Mouse (Mus musculus): ENCODE measurements around the gene Adarb1.

Adarb1 gene

GRCm38 (mm10) chr10:77258704-77259621, 159.1 kb downstream of the Adarb1 start, which contains the start of gene Pofut2:
Gene Pofut2, plus strand, starts transcription at chr10:77259218.
- DNase-seq: peak; percentile 93 to 97

DNA sequence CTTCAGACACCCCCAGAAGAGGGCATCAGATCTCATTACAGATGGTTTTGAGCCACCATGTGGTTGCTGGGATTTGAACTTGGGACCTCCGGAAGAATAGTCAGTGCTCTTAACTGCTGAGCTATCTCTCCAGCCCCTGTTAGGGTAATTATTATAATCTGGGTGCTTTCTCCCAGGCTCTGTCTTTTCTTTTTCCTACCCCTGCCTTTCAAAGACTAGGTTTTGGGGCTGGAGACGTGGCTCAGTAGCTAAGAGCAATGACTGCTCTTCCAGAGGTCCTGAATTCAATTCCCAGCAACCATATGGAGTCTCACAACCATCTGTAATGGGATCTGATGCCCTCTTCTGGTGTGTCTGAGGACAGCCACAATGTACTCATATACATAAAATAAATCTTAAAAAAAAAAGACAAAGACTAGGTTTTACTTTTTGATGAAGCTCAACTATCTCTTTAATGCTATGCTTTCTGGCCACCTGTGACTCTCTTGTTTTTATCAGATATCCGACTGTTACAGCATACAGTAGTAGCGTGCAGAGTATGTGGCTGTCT, 160.0 kb downstream of the Adarb1 start:
- no peak for DNase-seq

- no peak for DNase-seq
Measured at GRCm38 (mm10) chr10:77255676-77256075, 162.4 kb downstream of the Adarb1 start.

- no peak for DNase-seq
Measured at GRCm38 (mm10) chr10:77255231-77255630, 162.8 kb downstream of the Adarb1 start.

DNA sequence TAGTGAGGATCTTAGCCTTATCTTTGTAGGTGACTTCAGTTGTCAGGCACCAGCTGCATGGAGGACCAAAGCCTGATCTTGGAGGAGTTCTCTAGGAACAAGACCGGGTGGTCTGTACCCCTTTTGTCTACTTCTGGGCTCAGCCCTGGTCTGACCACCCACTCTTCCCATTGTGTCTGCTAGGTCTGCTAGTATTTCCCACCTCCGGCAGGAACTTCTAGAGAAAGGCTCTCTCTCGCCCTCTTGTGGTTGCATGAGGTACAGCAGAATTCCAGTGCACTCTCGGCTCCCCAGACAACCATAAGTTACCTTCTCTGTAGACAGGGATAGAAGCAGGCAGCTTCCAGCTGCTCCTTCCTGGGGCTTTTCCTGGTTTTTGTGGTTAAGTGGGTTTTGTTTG, 165.3 kb downstream of the Adarb1 start:
- DNase-seq: peak; percentile 82 to 87

DNA sequence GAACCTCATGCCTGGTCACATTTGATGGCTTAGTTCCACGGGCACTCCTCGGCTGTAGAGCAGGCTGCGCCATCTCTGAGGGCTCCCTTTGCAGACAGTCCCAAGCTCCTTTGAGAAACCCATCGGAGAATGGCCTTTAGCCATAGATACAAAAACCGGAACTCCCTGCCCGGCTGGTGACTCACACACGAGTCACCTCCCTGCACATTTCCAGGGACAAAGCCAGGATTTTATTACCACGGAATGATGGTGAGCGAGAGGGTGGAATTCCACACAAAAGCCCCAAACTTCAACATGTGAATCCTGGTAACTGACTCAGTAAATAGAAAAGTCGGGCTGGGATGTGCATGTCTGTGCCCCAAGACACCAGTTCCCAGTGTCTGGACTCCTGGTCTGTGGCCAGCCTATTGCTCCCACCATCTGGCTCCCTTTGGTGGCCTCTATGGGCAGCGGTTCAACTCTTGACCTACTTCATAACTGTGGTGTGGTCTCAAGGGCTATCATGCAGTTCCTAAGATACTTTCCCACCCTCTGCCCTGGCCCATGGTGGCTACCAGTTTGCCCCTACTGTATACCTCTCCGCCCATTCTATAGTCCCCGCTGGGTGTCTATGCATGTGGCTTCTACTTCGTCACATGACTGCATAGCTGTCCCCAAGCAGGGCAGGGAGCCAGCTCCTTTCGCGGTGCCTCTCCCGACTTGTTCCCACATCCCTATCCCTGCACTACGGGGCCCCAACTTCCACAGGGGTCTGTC, 166.1 kb downstream of the Adarb1 start:
- DNase-seq: peak; percentile 55 to 67

- peak; percentile 52 to 56 for DNase-seq
Measured at GRCm38 (mm10) chr10:77251223-77251783, 166.8 kb downstream of the Adarb1 start.

DNA sequence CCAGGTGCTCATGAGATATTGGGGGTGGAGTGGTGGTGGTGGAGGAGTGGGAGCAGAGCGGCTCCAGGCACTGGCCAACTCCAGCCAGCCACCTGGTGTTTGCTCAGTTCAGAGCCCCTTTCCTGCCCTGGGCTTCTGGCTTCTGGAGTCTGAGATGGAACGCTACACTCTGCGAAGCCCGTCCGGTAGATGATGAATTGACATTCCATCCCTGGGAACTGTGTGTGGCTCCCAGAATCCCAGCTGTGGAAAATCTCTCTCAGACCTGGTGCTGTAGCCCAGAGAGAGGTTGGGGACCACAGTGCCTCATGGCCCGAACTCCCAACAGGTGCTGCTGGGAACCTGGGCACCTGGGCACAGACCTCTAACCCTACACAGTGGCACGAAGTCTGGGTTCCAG, 170.4 kb downstream of the Adarb1 start:
- no peak for DNase-seq

DNA sequence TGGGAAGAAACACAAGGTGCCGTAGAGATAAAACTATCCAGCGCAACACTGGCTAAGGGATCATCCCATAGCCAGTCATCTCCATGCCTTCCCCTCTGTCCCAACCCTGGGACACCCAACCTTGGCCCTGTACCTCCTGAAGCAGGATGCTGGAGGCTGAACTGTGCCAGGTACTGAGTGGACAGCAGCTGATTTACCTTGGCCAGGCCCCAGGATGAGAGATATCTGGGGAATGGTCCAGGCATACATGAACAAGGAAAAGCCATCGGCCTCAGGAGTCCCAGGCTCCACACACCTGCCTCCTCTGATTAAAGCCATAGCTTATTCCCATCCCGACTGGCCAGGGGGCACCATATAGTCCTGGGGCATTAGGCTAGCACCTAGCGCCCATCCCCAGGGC, 171.0 kb downstream of the Adarb1 start:
- no peak for DNase-seq

DNA sequence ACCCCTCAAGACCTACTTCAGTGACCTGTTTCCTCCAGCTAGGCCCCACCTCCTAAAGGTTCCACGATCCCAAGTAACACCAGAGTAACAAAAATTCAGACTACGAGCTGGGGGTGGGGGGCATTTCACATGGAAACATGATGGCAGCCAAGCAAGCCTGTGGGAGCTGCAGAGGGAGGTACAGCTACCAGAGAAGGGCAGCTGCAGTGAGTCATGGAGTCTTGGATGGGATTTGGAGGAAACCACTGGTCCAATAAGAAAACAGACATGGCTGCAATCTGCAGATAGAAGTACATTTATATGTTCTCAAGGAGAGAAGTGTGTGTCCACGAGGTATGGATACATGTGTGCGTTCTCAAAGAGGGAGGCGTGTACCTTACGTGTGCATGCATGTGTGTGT, 173.3 kb downstream of the Adarb1 start:
- DNase-seq: no peak

GRCm38 (mm10) chr10:77243572-77244161, 174.4 kb downstream of the Adarb1 start:
- no peak for DNase-seq

DNA sequence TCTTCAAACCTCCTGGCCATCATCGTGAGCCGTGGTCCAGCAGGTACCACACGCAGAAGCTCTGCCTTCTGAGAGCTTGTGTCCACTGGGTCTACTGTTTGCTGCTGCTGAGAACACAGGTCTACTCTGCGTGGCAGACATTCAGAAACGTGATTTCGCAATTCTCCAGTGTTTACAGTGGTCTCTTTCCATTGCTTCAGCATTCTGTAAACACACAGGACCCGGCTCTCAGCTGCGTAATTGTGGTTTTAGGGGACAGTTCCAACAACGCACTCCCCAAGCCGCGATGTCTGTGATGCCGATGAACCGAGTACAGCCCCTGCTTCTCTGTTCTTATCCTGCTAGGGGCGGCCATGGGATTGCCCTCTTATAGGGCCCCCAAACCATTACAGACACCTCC, 175.2 kb downstream of the Adarb1 start:
- no peak for DNase-seq

GRCm38 (mm10) chr10:77242396-77242795, 175.7 kb downstream of the Adarb1 start:
- DNase-seq: no peak

DNA sequence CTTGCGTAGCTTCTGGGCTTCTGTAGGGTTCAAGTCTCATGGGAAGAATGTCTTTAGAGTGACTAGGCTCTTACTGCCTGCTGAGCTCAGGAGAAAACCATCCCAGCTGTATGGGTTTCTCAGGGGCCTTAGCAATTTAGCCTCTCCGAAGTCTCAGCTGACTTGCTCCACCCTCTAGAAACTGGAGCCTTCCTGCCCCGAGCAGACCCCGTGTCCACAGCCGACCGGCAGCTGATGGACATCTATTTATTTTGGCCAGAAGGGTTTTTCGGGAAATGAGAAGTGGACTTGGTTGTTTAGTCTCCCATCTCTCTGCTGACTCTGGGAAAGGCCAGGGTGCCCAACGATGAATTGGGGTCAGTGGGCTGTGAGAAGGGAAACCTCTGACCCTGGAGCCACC, 177.3 kb downstream of the Adarb1 start:
- no peak for DNase-seq

Measured in cerebellum, postnatal 36 days (tissue).